Mouse (Mus musculus): ENCODE data around the gene Spint2.

Gene Spint2

GRCm38 (mm10) chr7:29244732-29245416, 36.8 kb downstream of the Spint2 start:
- WGBS: 91% methylated on average over 7 of the region's 7 CpGs

- WGBS: under 1% methylated on average over 60 of the region's 60 CpGs
These were observed 43.4 kb downstream of the Spint2 start, which contains the start of gene Yif1b for GRCm38 (mm10) chr7:29238019-29238967. Gene Yif1b, plus strand, starts transcription at chr7:29238329.

- 16% methylated on average over 6 of the region's 6 CpGs for WGBS
These were observed 44.1 kb downstream of the Spint2 start for GRCm38 (mm10) chr7:29237596-29237995.

GRCm38 (mm10) chr7:29236593-29236992, 45.1 kb downstream of the Spint2 start:
- 82% methylated on average over 4 of the region's 4 CpGs for WGBS

- WGBS: 89% methylated on average over 5 of the region's 5 CpGs
These were observed 47.1 kb downstream of the Spint2 start for GRCm38 (mm10) chr7:29234661-29235060.

- WGBS: 32% methylated on average over 6 of the region's 6 CpGs
These were observed 48.0 kb downstream of the Spint2 start for GRCm38 (mm10) chr7:29233745-29234144.

GRCm38 (mm10) chr7:29232247-29233013, 49.3 kb downstream of the Spint2 start, which contains the start of gene Kcnk6:
Gene Kcnk6, minus strand, starts transcription at chr7:29232515.
- 1% methylated on average over 62 of the region's 62 CpGs for WGBS

- WGBS: 72% methylated on average over 3 of the region's 3 CpGs
These were observed 50.2 kb downstream of the Spint2 start for GRCm38 (mm10) chr7:29231517-29231916.

- WGBS: 45% methylated on average over 3 of the region's 3 CpGs
These were observed 51.2 kb downstream of the Spint2 start for GRCm38 (mm10) chr7:29230560-29230959.

GRCm38 (mm10) chr7:29228202-29228601, 53.5 kb downstream of the Spint2 start:
- whole genome bisulfite sequencing: 85% methylated on average over 4 of the region's 4 CpGs

- 78% methylated on average over 13 of the region's 13 CpGs for WGBS
These were observed 56.2 kb downstream of the Spint2 start for GRCm38 (mm10) chr7:29225520-29225919.

GRCm38 (mm10) chr7:29224756-29225394, 56.8 kb downstream of the Spint2 start:
- WGBS: 20% methylated on average over 16 of the region's 16 CpGs

GRCm38 (mm10) chr7:29214846-29215245, 66.9 kb downstream of the Spint2 start:
- 61% methylated on average over 15 of the region's 15 CpGs for WGBS

- 82% methylated on average over 2 of the region's 2 CpGs for WGBS
These were observed 67.5 kb downstream of the Spint2 start for GRCm38 (mm10) chr7:29214236-29214635.

- WGBS: 8% methylated on average over 20 of the region's 20 CpGs
These were observed 68.0 kb downstream of the Spint2 start, which contains the start of gene Catsperg1 for GRCm38 (mm10) chr7:29213675-29214082. Gene Catsperg1, minus strand, starts transcription at chr7:29214035.

GRCm38 (mm10) chr7:29212775-29213560, 68.7 kb downstream of the Spint2 start:
- 30% methylated on average over 40 of the region's 40 CpGs for whole genome bisulfite sequencing

- WGBS: 26% methylated on average over 26 of the region's 26 CpGs
These were observed 69.4 kb downstream of the Spint2 start for GRCm38 (mm10) chr7:29212199-29212765.

- 4% methylated on average over 34 of the region's 34 CpGs for WGBS
These were observed 70.1 kb downstream of the Spint2 start for GRCm38 (mm10) chr7:29211415-29212198.

- WGBS: 29% methylated on average over 14 of the region's 15 CpGs
These were observed 70.7 kb downstream of the Spint2 start for GRCm38 (mm10) chr7:29211013-29211412.

All from cerebral cortex, adult 2 months (tissue).